Mouse (Mus musculus): ENCODE measurements at regions not wholly inside any gene's neighbourhood (a gene's known extent, or its start where the extent isn't known, plus 50 kb on each side); places are given as distances from the start of the nearest gene placed in this dataset.

DNA sequence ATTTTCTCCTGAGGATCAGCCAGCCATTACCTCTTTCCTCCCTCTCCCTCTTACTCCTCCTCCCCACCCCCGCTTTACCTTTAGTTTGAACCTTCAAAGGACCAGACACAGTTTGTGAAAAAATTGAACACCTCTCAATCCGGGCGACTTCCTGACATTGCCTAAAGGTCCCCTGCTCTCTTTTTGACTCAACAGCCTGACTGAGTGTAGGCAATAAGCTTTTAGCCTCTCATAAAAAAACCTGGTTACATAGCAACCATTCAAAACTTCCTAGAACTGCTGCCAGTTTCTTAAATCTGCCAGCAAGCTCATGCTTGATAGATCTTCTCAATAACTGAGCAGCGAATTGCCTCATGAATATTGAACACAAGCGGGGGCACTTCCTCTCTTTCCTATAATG lies 71.7 kb downstream of the Zfp945 start:
- 56% methylated on average over 5 of the region's 5 CpGs for WGBS
- no peak overlapping the region for H3K4me3 ChIP-seq
- H3K9ac ChIP-seq: no peak overlapping the region
- H3K27ac ChIP-seq (replicated peaks): no peak overlapping the region
- ATAC-seq (ENCODE audit: low read depth): peak; percentile 36; the same call in 1 of the 2 replicates
- no peaks in the 10 kb centered on the region for H3K4me1 ChIP-seq (replicated peaks)
- no peaks in the 10 kb centered on the region for H3K27me3 ChIP-seq
- no peak overlapping the region for H3K4me2 ChIP-seq
- H3K9me3 ChIP-seq: peaks cover 79% of the 10 kb centered on the region
- H3K36me3 ChIP-seq: peaks cover 62% of the 10 kb centered on the region

DNA sequence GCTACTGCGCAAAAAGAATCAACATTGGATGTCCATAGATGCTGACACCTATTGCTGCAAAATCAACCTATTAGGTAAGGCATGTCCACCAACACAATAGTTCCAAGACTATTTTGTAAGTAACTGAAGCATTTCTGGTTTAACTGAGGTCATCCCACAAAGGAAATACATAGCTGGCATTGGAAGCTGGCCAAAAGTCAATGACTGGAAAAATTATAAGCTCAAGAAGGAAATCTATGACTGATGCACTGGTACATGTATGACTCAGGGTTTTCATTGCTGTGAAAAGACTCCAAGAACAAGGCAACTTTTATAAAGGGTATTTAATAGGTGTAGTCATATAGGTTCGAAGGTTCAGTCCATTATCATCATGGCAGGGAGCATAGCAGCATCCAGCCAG lies 82.5 kb downstream of the Zfp945 start:
- WGBS: 93% methylated on average over 2 of the region's 2 CpGs
- Histone ChIP-seq H3K9me3 (peaks cover 62% of the 10 kb centered on the region), H3K4me1 (replicated peaks) (no peaks in the 10 kb centered on the region), H3K9ac (no peak overlapping the region), H3K27me3 (no peaks in the 10 kb centered on the region), H3K4me3 (no peak overlapping the region), H3K36me3 (peaks cover 52% of the 10 kb centered on the region), H3K4me2 (no peak overlapping the region), H3K27ac (replicated peaks) (no peak overlapping the region)
- ATAC-seq (ENCODE audit: low read depth): no peak

GRCm38 (mm10) chr17:22745736-22746135 lies 121.2 kb downstream of the Zfp945 start:
- no peak for ATAC-seq (ENCODE audit: low read depth)
- H3K4me1 ChIP-seq (replicated peaks): no peaks in the 10 kb centered on the region
- no peaks in the 10 kb centered on the region for H3K9me3 ChIP-seq
- no peak overlapping the region for H3K27ac ChIP-seq (replicated peaks)
- no peak overlapping the region for H3K4me2 ChIP-seq
- no peak overlapping the region for H3K9ac ChIP-seq
- H3K4me3 ChIP-seq: no peak overlapping the region
- no peaks in the 10 kb centered on the region for H3K36me3 ChIP-seq
- no peaks in the 10 kb centered on the region for H3K27me3 ChIP-seq
- 62% methylated on average over 7 of the region's 7 CpGs for WGBS

- no peaks in the 10 kb centered on the region for H3K27me3 ChIP-seq
- WGBS: under 1% methylated on average over 25 of the region's 25 CpGs
- H3K4me1 ChIP-seq (replicated peaks): peaks cover 14% of the 10 kb centered on the region
- peak overlapping the region; percentile 94 for H3K27ac ChIP-seq (replicated peaks)
- peak overlapping the region; percentile 85 for H3K9ac ChIP-seq
- H3K4me2 ChIP-seq: peak overlapping the region; percentile 64
- peak; percentile 93 for ATAC-seq (ENCODE audit: low read depth)
- peak overlapping the region; percentile 61 for H3K4me3 ChIP-seq
- H3K9me3 ChIP-seq: peaks cover 16% of the 10 kb centered on the region
- H3K36me3 ChIP-seq: peaks cover 21% of the 10 kb centered on the region
Observed at GRCm38 (mm10) chr17:22739581-22740178, 127.3 kb downstream of the Zfp945 start.

DNA sequence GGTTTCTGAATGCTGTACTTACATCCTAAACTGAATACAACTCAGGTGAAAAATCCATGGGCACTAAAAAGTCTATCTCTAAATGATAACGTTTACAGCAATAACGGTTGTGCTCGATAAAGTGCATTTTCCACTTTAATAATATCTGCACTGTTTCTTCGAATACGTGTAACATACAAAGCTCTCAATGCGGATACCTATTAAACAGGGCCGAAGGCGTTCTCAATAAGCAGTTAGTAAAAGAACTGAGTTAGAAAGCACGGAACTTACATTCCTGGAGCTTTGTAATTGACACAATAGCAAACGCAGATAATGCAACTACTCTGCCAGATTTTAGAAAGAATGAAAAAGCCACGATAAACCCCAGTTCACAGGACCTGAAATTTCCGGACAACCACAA lies 127.8 kb downstream of the Zfp945 start:
- 14% methylated on average over 12 of the region's 12 CpGs for WGBS
- H3K4me1 ChIP-seq (replicated peaks): peaks cover 14% of the 10 kb centered on the region
- peak overlapping the region; percentile 94 for H3K27ac ChIP-seq (replicated peaks)
- peaks cover 19% of the 10 kb centered on the region for H3K9me3 ChIP-seq
- peak overlapping the region; percentile 61 for H3K4me3 ChIP-seq
- H3K36me3 ChIP-seq: peaks cover 23% of the 10 kb centered on the region
- peak overlapping the region; percentile 85 for H3K9ac ChIP-seq
- ATAC-seq (ENCODE audit: low read depth): peak; percentile 32; the same call in 1 of the 2 replicates
- peak overlapping the region; percentile 64 for H3K4me2 ChIP-seq
- H3K27me3 ChIP-seq: no peaks in the 10 kb centered on the region

GRCm38 (mm10) chr17:22736360-22736759 lies 130.6 kb downstream of the Zfp945 start:
- 89% methylated on average over 4 of the region's 4 CpGs for WGBS
- H3K27ac ChIP-seq (replicated peaks): no peak overlapping the region
- peaks cover 43% of the 10 kb centered on the region for H3K9me3 ChIP-seq
- peaks cover 14% of the 10 kb centered on the region for H3K4me1 ChIP-seq (replicated peaks)
- peaks cover 39% of the 10 kb centered on the region for H3K36me3 ChIP-seq
- ATAC-seq (ENCODE audit: low read depth): no peak
- H3K9ac ChIP-seq: no peak overlapping the region
- no peaks in the 10 kb centered on the region for H3K27me3 ChIP-seq
- H3K4me3 ChIP-seq: no peak overlapping the region
- H3K4me2 ChIP-seq: no peak overlapping the region
